Mouse (Mus musculus) thymus, postnatal 36 days (tissue): ENCODE measurements around the gene Kcnk2.

Source experiments
- DNase-seq, 2 experiments: peaks; one replicate each; pipeline ENCODE4 v3.0.0; 2022; ENCODE audit warnings: mixed read lengths in 2 of 2

Kcnk2 gene

DNA sequence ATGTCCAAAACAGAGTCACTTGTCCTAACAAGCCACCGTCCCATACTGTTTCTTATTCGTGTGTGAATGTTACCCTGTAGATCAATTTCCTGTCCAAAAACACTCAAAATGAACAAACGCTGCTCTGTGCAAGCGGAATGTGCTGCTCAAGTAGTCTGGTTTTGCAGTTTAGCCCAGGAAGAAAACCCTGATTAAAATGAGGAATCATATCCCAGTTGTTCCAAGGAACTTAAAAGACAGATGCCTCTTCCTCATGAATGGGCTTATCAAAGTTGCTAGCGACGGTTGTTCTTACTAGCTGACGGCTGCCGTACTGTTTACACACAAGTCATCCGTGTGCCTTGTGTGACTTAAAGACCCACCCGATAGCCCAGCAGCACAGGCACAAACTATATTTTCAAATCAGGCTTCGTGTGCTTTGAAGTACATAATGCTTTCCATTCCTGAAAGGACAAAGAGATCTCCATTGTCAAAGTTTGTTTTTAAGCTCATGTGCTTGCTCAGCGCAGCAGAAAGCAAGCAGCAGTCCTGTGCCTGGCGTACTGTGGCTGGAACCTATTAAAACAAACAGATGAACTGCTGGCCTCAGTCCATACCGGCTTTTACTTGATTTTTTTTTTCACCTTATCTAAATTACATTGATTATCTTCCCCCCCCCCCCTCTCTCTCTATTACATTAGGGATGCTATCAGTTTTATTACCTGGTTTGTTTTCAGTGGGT, at the start of gene Kcnk2:
Kcnk2 (minus strand) TSS at position 51 of the 721 bp plus-strand sequence.
- DNase-seq, result no peak

DNA sequence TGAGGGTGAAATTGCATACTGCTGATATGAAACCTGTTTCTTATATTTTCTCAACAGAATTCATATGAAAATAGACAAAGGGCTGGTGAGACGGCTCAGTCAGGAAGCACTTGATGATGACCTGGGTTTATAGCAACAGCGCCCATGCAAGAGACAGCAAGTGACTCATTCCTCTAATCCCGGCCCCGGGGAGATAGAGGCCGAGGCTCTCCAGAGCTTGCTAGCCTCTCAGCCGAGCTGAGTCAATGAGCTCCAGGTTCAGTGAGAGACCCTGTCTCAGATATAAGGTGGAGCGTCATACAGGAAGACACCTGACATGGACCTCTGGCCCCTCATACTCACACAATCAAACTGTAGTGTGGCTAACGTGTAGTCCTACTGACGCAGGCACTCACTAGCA, 38.7 kb upstream of the Kcnk2 start:
- DNase-seq, result no peak

DNA sequence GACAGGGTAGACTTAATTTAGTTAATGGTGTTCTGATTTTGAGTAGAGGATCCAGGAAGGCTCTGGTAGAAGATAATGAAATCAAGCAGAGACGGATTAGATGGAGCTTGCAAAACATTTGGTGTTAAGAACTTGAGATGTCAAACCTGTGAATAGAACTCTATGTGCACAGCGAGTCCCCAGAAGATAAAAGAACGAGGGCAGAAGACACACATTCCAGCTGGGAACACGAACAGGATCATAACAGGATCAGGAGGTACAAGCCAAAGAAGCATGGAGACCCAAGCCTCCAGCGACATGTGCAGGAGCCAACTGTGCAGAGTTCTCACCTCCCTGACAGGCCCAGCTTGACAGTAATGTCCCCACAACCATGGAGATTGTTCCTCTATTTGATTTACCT, 35.1 kb upstream of the Kcnk2 start:
- no peak for DNase-seq

DNA sequence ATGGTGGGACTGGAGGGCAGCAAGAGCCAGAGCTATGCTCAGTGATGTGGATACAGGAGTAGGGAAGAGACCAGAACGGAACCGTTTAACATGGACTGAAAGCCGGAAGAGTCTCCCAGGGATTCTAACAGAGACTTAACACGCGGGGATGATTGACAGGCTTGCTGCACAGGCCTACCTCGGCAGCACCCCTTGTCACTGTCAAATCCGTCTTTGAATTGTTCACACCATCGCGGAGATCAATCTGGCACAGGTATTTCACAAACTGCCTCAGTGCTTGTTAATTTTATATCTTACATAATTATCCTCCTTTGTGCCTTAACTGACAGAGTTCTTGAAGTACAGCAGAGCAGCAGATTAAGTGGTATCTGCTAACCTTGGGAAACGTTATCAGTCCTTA, 33.4 kb upstream of the Kcnk2 start:
- no peak for DNase-seq

DNA sequence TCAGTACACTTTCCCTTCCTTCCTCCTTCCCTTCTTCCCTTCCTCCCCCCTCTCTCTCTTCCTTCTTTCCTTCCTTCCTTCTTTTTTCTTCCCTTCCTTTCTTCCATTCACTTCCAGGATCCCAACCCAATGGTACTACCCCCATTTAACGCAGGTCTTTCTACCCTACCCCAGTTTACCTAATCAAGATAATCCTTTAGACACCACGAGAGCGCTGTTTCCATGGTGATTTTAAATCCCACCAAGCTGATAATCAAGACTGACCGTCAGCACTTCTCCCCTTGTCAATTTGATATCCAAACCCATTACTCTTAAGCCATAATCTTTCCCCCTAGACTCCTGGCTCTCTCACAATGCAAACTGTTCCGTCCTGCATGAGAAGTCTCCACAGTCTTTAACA, 29.4 kb upstream of the Kcnk2 start:
- no peak for DNase-seq

DNA sequence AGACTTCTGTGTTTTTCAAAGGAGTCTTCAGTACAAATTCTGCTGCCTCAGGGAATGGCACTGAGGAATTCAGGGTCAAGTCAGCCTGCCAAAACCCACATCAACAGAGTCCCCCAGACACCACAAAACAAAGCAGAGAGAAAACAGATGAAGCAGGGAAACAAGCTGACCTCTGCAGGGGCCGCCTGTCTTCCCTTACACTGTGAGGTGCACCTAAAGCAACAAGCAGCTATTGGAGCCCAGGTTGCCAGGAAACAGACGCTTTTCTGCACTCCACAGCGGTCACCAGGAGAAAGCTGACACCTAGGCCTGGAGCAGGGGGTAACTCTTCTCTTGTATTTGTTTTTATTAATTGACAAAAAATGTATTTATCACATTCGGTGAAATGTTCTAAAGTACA, 28.5 kb upstream of the Kcnk2 start:
- DNase-seq, result no peak

DNA sequence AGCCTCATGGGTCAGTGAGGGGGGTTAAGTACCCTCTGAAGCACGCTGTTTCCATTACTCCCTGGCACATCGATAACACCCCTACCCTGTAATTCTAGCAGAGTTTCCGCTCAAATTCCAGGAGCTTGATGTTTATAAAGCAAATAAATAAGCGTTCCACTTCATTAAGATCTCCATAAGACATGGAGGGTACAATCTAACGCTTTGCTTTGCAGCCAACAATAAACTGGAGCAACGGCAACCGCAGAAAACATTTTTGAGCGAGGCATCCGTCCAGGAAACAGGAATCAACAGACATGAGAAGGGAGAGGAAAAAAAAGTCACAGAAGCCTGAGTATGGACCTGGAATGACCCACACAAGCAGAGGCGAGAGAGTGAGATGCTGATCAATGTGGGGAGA, 27.5 kb upstream of the Kcnk2 start:
- DNase-seq, result no peak

DNA sequence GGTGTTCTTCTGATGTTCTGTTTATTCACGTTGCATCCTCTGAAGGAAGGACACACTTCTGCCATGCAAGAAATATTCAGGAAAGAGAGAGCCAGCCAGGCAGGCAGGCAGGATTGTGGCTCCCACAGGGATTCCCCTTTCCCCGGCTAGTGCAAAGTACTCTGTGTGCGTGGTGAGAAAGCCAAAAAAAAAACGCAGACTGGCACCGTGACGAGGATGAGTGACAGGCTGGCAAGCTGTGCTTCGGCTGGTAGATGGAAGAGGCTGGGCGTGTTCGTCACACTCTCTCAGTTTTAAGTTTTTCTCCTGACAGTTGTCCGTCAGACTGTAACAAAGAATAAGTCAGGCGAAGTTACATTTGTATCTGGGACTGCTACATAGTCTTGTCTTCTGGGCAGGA, 24.2 kb upstream of the Kcnk2 start:
- no peak for DNase-seq

DNA sequence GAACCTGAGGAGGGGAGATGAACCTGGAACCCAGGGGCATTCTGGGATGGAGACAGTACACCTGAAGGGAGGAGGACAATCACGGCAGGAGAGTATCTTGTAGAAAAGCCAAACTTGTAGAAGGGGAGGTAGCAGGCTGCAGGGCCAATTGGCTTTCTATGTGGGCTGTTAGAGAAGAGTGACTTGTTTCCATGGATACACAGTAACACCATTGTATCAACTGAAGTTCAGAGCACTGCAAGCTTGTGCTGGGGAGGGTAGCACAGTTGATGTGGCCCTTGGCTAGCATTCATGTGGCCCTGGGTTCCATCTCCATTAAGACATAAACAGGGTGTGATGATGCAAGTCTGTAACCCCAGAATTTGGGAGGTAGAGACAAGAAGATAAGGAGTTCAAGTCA, 17.8 kb upstream of the Kcnk2 start:
- no peak for DNase-seq

DNA sequence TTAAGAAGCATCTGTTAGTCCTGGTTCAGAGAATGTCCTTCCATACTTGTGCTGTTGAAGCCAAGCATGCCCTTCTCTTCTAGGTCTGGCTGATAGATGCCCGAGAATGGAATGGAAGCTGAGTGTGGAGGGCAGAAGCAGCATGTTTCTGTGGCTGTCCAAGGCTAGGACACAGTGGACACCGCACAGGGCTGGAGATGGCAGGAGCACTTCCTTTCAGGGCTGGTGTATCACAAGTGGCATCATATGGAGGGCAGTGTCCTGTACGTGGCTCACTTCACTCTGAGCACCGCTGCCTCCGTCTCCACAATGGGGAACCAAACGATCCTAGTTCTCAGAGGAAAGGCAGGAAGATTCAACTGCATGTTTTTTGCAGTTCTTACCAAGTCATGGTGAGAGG, 7.8 kb upstream of the Kcnk2 start:
- DNase-seq, result no peak

DNA sequence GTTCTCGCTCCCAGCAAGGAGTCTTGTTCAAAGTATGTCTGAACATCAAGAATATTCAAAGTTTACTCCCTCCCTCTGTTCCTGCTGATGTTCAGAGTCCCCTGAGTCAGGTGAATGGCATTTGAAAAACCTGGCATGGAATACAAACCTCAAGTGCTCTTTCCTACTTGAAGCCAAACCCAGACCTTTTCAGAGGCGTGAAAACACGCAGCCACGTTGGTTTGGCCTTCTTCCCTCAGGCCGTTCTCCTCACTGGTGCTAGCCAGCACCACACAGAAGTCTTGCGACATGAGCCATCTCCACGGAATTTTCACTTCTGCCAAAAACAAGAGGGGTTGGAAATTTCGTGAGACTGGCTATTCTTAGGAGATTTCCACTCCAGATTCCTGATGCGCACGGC, 3.1 kb upstream of the Kcnk2 start:
- DNase-seq, result no peak

DNA sequence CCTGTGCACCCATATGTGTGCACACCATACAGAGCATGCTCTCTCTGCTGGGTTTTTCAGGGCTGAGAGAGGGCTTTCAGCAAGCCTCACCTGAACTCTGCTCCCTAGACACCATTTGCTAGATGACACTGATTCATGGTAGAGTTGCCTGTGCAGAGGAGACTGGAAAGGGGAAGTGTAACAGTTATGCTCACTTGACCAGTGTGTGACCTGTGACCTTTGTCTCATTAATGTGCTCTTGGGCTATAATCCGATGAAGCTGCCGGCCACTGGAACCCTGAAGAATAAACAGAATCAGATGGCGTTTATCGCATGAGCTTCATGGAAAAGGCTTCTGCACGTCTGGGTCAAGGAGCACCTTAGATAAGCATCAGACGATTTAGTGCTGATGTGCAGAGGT, 1.5 kb upstream of the Kcnk2 start:
- no peak for DNase-seq

DNA sequence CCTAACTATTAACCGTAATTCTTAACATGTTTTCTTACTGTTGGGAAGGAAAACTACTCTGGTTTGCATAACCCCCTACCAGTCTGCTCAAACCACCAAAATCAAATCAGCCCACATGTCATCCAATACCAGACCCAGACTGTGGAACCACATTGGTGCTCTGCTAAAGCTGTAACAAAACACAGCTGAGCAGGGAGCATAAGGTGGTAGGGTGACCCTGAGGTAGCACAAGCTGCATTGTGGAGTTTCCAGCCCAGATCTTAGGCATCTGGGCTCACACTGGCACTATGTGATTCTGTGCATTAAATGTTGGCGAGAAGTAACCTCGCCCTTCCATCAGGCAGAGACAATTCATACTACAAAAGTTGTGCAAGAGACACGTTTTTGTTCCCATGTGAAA, 1.1 kb upstream of the Kcnk2 start:
- no peak for DNase-seq

DNA sequence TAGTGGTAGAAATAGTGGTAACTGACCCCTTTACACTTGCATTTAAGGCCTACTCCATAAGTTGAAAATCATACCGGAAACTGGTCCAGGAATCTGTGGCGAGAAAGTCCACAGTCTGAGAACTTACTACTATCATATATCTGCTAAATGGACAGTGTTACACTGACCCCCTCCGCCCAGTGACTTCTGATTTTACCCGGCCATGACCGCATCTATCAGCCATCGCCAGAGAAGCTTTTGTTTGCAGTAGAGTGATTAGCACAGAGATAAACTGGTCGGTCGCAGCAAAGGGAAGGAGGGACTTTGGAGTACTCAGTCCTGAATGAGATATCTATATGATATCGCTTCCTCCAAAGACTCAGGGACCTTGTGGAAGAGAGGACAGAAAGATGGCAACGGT, 15.2 kb downstream of the Kcnk2 start:
- no peak for DNase-seq

DNA sequence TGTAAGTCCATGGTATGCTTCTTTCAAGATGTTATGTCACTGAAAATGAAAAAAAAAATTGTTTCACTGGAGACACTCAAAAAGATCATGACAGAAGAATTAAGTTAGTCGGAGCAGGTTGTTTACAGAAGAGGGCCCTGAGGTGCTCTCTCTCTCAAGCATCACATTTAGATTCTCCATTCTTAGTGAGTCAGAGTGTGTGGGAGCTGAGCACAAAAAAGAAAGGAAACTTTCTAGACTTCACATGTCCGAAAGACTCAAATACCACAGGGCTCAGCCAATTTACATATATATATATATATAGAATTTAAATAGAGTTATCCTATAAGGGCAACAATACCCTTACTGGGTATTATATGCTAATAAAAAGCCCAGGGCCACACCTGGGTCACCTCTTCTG, 15.9 kb downstream of the Kcnk2 start:
- DNase-seq, result no peak

DNA sequence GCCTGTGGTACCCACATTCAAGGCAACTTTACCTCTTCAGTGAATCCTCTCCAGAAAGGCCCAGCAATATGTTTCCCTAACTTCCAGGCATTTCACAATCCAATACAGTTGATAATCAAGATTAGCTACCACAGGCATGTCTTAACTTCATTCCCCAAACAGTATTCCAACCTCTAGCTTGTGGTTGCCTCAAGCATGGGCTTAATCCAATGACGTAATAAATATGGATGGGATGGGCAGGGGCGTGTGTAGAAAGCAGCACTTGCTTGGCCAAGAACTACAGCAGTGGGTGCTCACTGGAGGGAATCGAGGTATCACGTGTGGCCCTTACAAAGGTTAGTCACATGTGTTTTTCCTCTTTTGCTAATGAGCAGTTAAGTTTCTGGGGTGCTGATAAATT, 34.4 kb downstream of the Kcnk2 start:
- no peak for DNase-seq

DNA sequence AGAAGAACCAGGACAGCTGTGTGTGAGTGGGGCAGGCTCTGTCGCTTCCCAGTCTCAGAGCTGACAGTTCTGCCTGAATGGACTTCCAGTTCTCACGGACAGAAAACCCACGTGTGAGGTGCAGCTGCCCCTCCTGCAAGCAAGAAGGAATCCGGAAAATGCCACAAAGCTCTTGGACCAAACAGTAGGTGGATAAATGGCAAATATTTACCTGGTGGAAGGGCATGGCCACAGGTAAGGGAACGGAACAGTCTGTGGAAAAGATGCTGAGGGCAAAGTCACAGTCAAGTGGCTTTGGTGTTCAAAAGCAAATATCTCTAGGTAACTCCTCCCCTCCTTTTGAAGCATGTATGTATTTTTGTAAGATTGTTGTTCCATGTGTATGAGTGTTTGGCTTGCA, 37.9 kb downstream of the Kcnk2 start:
- no peak for DNase-seq

DNA sequence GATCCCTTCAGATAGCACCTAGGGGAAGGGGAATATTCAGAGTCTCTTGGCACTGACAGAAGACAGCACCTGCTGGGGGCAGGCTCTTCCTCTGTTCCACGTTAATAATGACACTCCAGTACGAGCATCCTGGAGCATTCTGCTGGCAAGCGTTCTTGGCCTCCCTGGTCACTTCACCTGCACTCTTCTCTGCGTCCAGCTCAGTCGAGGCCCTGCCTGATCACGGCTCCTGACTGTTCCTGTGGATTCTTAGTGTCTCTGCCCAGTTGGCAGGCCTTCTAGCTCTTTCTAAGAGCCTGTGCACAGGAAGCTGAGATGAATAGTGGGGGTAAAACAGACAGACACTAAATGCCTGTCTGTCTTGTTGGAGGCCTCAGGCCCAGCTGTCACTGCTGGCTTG, 39.5 kb downstream of the Kcnk2 start:
- DNase-seq, result no peak

DNA sequence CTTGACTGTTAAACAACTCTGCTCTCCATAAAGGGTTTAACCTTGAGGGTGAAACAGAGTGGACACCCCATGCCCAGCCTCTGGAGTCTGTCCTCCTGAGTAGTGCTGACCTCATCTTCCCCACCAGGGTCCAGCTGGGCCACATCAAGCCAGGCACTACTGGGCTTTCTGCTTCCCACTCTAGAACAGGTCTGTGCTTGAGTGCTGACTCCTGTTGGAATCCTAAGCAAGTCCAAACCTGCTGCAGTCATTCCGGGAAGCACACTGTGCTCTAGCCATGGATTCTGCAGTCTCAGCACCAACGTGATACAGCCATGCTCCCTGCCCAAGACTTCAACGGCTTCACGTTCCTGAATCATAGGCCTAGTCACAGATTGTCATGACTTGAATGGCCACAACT, 42.4 kb downstream of the Kcnk2 start:
- DNase-seq, result no peak

DNA sequence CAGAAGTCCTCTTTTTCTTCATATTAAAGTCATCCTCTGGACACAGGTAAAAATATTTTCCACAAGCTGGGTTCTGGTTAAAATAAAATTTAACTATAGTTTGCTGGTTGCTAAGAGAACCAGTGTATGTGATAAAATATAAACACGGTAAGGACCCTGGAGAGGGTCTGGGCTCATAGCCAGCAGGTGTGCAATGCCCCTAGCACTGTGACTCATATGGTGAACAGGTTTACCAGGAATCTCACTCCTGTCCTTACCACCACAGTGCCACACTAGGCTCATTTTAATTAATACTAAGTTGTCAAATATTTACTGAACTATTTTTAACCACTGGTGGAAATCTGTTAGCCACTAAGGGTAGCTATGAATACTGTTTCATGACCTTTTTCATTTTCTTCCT, 48.2 kb downstream of the Kcnk2 start:
- DNase-seq, result no peak

DNA sequence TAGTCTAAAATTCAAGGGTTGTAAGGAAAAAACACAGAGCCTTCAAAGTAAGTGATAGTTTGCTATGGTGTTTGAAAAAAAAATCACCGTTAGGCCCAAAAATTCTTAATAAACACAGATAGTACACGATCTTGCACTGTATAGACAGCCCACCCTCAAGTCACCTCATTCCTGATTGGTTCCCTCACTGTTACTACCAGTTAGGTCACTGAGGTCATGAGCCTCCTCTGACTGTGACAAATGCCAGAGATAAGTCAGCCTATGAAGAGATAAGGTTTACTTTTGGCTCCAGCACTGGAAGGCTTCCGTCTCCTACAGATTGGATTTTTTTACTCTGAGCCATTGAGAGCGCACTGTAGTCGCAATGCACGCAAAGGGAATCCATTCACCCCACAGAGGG, 50.3 kb downstream of the Kcnk2 start:
- DNase-seq, result no peak

DNA sequence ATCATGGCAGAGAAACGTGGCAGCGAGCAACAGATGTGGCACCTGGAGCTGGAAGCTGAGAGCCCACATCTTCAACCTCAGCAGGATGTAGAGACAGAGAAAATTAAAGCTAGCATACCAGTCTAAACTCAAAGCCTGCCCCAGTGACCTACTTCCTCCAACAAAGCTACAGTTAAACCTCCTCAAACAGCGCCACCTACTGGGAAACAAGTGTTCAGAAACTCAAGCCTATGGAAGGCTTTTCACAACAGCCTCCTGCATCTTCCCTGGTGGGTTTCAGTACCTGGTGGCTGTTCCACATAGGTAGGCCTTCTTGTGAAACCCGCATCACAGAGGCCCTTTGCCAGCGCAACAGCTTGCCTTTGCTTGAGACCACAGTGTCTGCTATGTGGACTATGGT, 52.9 kb downstream of the Kcnk2 start:
- no peak for DNase-seq

DNA sequence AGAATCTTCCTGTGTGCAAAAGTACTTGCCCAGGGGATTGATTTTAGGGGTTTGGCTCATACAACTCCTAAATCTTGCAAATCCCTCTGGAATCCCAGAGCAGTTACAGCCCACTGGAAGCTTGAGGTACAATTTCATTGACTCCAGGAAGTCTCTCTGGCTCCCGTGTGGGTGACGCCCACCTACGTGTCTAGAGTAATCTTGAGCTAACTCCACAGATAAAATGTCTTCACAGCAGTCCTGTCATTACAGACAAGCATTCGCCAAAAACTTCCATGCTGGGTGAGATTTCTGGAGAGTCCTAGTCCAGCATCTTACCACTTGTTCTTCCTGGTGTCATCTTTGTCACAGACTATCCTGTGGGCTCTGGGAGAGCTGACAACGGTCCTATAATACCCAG, 56.9 kb downstream of the Kcnk2 start:
- DNase-seq, result no peak

DNA sequence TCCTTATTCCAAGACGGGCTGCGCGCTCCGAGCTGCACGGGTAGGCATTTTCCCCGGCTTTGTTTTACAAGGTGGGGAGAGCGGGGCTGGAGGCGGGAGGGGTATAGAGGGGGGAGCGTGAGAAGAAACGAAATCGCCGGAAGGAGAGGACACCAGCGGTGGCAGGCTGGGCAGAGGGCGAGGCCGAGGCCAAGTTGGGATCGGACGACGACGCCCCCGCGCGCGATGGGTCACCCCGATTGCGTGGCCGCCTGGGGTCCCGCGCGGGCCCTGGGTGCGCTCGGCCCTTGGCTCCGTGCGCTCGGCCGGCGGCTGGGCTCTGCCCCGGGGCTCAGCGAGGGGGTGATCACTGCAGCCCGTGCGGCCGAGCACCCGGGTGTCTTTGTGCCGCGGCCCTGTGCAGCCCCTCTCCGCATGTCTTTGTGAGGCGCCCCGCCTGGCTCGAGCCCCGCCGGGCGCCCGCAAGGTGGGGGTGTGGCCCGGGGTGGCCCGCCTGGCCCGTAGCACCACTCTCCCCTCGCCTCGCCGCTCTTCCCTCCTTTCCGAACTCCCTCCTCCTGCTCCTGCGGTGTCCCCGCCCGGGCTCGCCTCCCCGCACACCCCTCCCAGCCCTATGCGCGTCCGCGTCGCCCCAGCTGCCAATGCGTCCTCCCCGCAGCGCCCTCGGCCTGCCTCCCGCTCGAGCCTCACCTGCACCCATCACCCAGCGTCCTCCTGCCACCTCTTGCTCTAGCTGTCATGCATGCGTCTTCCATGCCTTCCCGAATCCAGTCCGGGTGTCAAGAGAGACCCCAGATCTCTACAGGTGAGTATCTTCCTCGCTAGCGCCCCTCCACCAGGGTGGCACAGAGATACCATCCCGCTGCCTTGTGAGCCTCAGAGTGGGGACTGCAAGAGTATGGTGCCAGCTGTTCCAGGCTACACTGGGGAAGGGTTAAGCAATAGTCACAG, 58.5 kb downstream of the Kcnk2 start:
- no peak for DNase-seq
